Mouse (Mus musculus) ES-E14 (cell line): ENCODE data around the gene Col13a1. TPM values are rescaled to one million over a fixed set of nuclear protein-coding genes. Genes with fewer than 3 reads are reported as not detected.
A peak's percentile ranks its signal among the peaks of the same experiment; 100 is the strongest.

ENCODE experiments used
- DNase-seq: peaks from one replicate; pipeline ENCODE4 v3.0.0-alpha.2; 2013; ENCODE audit warnings: low read depth, low spot score
- H3K27ac ChIP-seq: 2 replicates; pipeline ENCODE4 v1.5.1; 2012; ENCODE audit warnings: low read depth, mild to moderate bottlenecking, low read length, moderate library complexity, mixed read lengths; ENCODE audit not compliant: poor library complexity, insufficient read depth, severe bottlenecking
- H3K36me3 ChIP-seq: 2 replicates; pipeline ENCODE4 v1.6.1; 2012; ENCODE audit warnings: mild to moderate bottlenecking, low read length, moderate library complexity, mixed read lengths; ENCODE audit not compliant: control insufficient read depth, poor library complexity, insufficient read depth, severe bottlenecking
- H3K4me1 ChIP-seq, 2 experiments: fragments of 150-350 bp in 1 of 2; sonication (generic) in 1 of 2; 2 replicates each; pipeline ENCODE4 v1.6.1; 2012; ENCODE audit warnings: low read length in 2 of 2, mild to moderate bottlenecking in 1 of 2, mixed read lengths in 1 of 2; ENCODE audit not compliant: control insufficient read depth in 2 of 2, insufficient read depth in 2 of 2, poor library complexity in 1 of 2
- H3K4me3 ChIP-seq, 2 experiments: fragments of 150-350 bp in 1 of 2; sonication (generic) in 1 of 2; 2 replicates each; pipeline ENCODE4 v1.5.1; 2012; ENCODE audit warnings: low read length in 2 of 2, low read depth in 1 of 2, mild to moderate bottlenecking in 1 of 2, mixed read lengths in 1 of 2; ENCODE audit not compliant: insufficient read depth in 1 of 2, poor library complexity in 1 of 2, severe bottlenecking in 1 of 2
- H3K9ac ChIP-seq: 2 replicates; pipeline ENCODE4 v1.6.1; 2012; ENCODE audit warnings: low read depth, mild to moderate bottlenecking, low read length, mixed read lengths; ENCODE audit not compliant: poor library complexity, insufficient read depth, severe bottlenecking
- H3K9me3 ChIP-seq: fragments of 150-350 bp; sonication (generic); 2 replicates; pipeline ENCODE4 v1.6.1; 2012; ENCODE audit warnings: low read depth, mild to moderate bottlenecking, low read length; ENCODE audit not compliant: control insufficient read depth, insufficient read depth
- CHD2 ChIP-seq: IDR thresholded peaks from 2 replicates; pipeline ENCODE4 v1.6.1; 2014; ENCODE audit warnings: mild to moderate bottlenecking, low read depth, low read length, inconsistent platforms
- HCFC1 ChIP-seq: IDR thresholded peaks from 2 replicates; pipeline ENCODE4 v1.6.1; 2012; ENCODE audit warnings: low read length, inconsistent platforms, borderline replicate concordance; ENCODE audit not compliant: insufficient read depth
- MAFK ChIP-seq: IDR thresholded peaks from 2 replicates; pipeline ENCODE4 v1.6.1; 2014; ENCODE audit warnings: mild to moderate bottlenecking, low read depth, low read length, inconsistent platforms; ENCODE audit not compliant: insufficient read depth
- ZC3H11A ChIP-seq: IDR thresholded peaks from 2 replicates; pipeline ENCODE4 v1.6.1; 2012; ENCODE audit warnings: low read depth, mild to moderate bottlenecking, inconsistent platforms, low read length, borderline replicate concordance
- ZNF384 ChIP-seq: IDR thresholded peaks from 2 replicates; pipeline ENCODE4 v1.6.1; 2012; ENCODE audit warnings: low read depth, low read length, inconsistent platforms
- in situ Hi-C, 2 experiments: fragments of 600-800 bp; cut with MboI; formaldehyde crosslinking; loops; one replicate each; pipeline ENCODE4 v1.15.1; 2025; ENCODE audit warnings: low sequenced_read_pairs in 2 of 2, inconsistent platforms in 1 of 2; ENCODE audit not compliant: unreplicated experiment in 2 of 2
- total RNA-seq: library from RNA; depleted of rRNA; stranded (reverse); fragments of 300-350 nt; gene quantifications from 2 replicates; pipeline ENCODE4 v1.2.3, GENCODE M21; 2012

The Col13a1 gene
- total RNA-seq, 1 experiment = 4.7 TPM

GRCm38 (mm10) chr10:61825536-61825935, 153.4 kb downstream of the Col13a1 start:
- Histone ChIP-seq H3K9ac (no peak overlapping the region), H3K36me3 (no peaks in the 10 kb centered on the region), H3K27ac (no peak overlapping the region), H3K9me3 (no peaks in the 10 kb centered on the region), H3K4me1 (peaks cover 19 to 45% of the 10 kb centered on the region in 2 experiments), H3K4me3 (no peak overlapping the region)
- DNase-seq = no peak
- in situ Hi-C loops = no loop called here
- no peak for TF ChIP-seq MAFK
- no peak for TF ChIP-seq ZNF384
- no peak for TF ChIP-seq CHD2
- no peak for TF ChIP-seq ZC3H11A
- no peak for TF ChIP-seq HCFC1

GRCm38 (mm10) chr10:61823731-61824115, 155.2 kb downstream of the Col13a1 start:
- DNase-seq = no peak
- Histone ChIP-seq H3K4me3 (no peak overlapping the region), H3K9ac (no peak overlapping the region; the same call in 1 of the 2 replicates), H3K4me1 (peaks cover 16 to 35% of the 10 kb centered on the region in 2 experiments), H3K9me3 (no peaks in the 10 kb centered on the region), H3K36me3 (no peaks in the 10 kb centered on the region), H3K27ac (no peak overlapping the region)
- TF ChIP-seq CHD2 (no peak), HCFC1 (no peak), ZNF384 (no peak), ZC3H11A (no peak)
- in situ Hi-C loops = no loop called here

GRCm38 (mm10) chr10:61822968-61823730, 155.8 kb downstream of the Col13a1 start:
- H3K4me1 ChIP-seq = peaks cover 15 to 30% of the 10 kb centered on the region in 2 experiments
- no peak overlapping the region; the same call in 1 of the 2 replicates for H3K9ac ChIP-seq
- in situ Hi-C loops = no loop called here
- TF ChIP-seq HCFC1 (no peak), ZNF384 (no peak), ZC3H11A (no peak), CHD2 (no peak), MAFK (no peak)
- no peaks in the 10 kb centered on the region for H3K36me3 ChIP-seq
- no peak overlapping the region for H3K4me3 ChIP-seq
- H3K9me3 ChIP-seq = no peaks in the 10 kb centered on the region
- DNase-seq = no peak
- no peak overlapping the region; the same call in 1 of the 2 replicates for H3K27ac ChIP-seq

- in situ Hi-C loops = no loop called here
- TF ChIP-seq CHD2 (no peak), ZC3H11A (no peak), ZNF384 (no peak), HCFC1 (no peak), MAFK (no peak)
- Histone ChIP-seq H3K36me3 (no peaks in the 10 kb centered on the region), H3K27ac (no peak overlapping the region), H3K9ac (no peak overlapping the region), H3K4me3 (no peak overlapping the region), H3K4me1 (peaks cover 3 to 12% of the 10 kb centered on the region in 2 experiments; a peak in 2 of 4 replicates), H3K9me3 (no peaks in the 10 kb centered on the region)
- DNase-seq = peak; percentile 80
Measured at GRCm38 (mm10) chr10:61820050-61820449, 158.9 kb downstream of the Col13a1 start.
